Mouse (Mus musculus) embryonic facial prominence, embryonic 14.5 days (tissue): ENCODE data around the gene Srpk3. TPM values are rescaled to one million over a fixed set of nuclear protein-coding genes. Genes with fewer than 3 reads are reported as not detected.

Experiments
- ATAC-seq: fragments of 200-750 bp; cut with Nextera tagmentation; 2 replicates; pipeline ENCODE4 v1.8.0; 2017; ENCODE audit warnings: low read depth, moderate number of reproducible peaks, moderate TSS enrichment
- DNase-seq: peaks from one replicate; pipeline ENCODE4 v3.0.0-alpha.2; 2015; ENCODE audit warnings: low spot score
- H3K27ac ChIP-seq: fragments of 300-500 bp; sonication (generic); replicated peaks from 2 replicates; pipeline ENCODE4 v1.5.1; 2014; ENCODE audit warnings: low read depth, mild to moderate bottlenecking, low read length, moderate library complexity
- H3K27me3 ChIP-seq: fragments of 300-500 bp; sonication (generic); replicated peaks from 2 replicates; pipeline ENCODE4 v1.6.1; 2014; ENCODE audit warnings: low read length; ENCODE audit not compliant: control insufficient read depth, insufficient read depth
- H3K36me3 ChIP-seq: fragments of 300-500 bp; sonication (generic); 2 replicates; pipeline ENCODE4 v1.6.1; 2014; ENCODE audit warnings: low read length, mixed read lengths; ENCODE audit not compliant: control insufficient read depth, insufficient read depth
- H3K4me1 ChIP-seq: fragments of 300-500 bp; sonication (generic); 2 replicates; pipeline ENCODE4 v1.6.1; 2014; ENCODE audit warnings: antibody characterized with exemption, low read length; ENCODE audit not compliant: control insufficient read depth, insufficient read depth
- H3K4me2 ChIP-seq: fragments of 300-500 bp; sonication (generic); 2 replicates; pipeline ENCODE4 v1.6.1; 2014; ENCODE audit warnings: low read depth, mild to moderate bottlenecking, low read length, moderate library complexity, mixed read lengths
- H3K4me3 ChIP-seq: fragments of 300-500 bp; sonication (generic); 2 replicates; pipeline ENCODE4 v1.5.1; 2014; ENCODE audit warnings: low read depth, mild to moderate bottlenecking, low read length
- H3K9ac ChIP-seq: fragments of 300-500 bp; sonication (generic); 2 replicates; pipeline ENCODE4 v1.6.1; 2014; ENCODE audit warnings: low read depth, mild to moderate bottlenecking, low read length, moderate library complexity, mixed read lengths
- H3K9me3 ChIP-seq: fragments of 300-500 bp; sonication (generic); 2 replicates; pipeline ENCODE4 v1.6.1; 2016; ENCODE audit warnings: low read length; ENCODE audit not compliant: control insufficient read depth
- WGBS: fragments of 180-500 bp; shearing (Covaris S2); extraction: QIAGEN DNeasy Blood & Tissue Kit; methylation state at CpG from one replicate; pipeline ENCODE4 v1.1.7; 2014; 5-methylcytosine and 5-hydroxymethylcytosine counted together
- polyA plus RNA-seq: library from polyadenylated mRNA; unstranded; fragments of >200 nt; fragmentation: Nextera tagmentation; extraction: Ambion mirVana; gene quantifications from 2 replicates; pipeline ENCODE4 v1.2.1, GENCODE M21; 2014

The Srpk3 gene
- polyA plus RNA-seq, 1 experiment from 2014 or later = 63.2 TPM

GRCm38 (mm10) chrX:73788501-73788900, 14.3 kb downstream of the Srpk3 start:
- 0 out of 2 replicates have a peak, but pooled peaks cover 18% of the 10 kb centered on the region for H3K36me3 ChIP-seq
- WGBS = 100% methylated on average over 1 of the region's 1 CpGs
- no peak for ATAC-seq
- no peaks in the 10 kb centered on the region for H3K27me3 ChIP-seq
- 0 out of 2 replicates have a peak overlapping the region, but pooled peaks have one; percentile 60 for H3K4me3 ChIP-seq
- peak overlapping the region; percentile 59 for H3K4me2 ChIP-seq
- H3K9ac ChIP-seq = peak overlapping the region; percentile 74; the same call in 1 of the 2 replicates
- no peak overlapping the region for H3K27ac ChIP-seq
- H3K9me3 ChIP-seq = no peaks in the 10 kb centered on the region
- no peak for DNase-seq
- H3K4me1 ChIP-seq = no peaks in the 10 kb centered on the region

GRCm38 (mm10) chrX:73793039-73793438, 18.8 kb downstream of the Srpk3 start:
- Histone ChIP-seq H3K9ac (no peak overlapping the region), H3K9me3 (no peaks in the 10 kb centered on the region), H3K36me3 (0 out of 2 replicates have a peak, but pooled peaks cover 18% of the 10 kb centered on the region), H3K4me3 (no peak overlapping the region), H3K4me1 (no peaks in the 10 kb centered on the region), H3K27ac (no peak overlapping the region), H3K4me2 (no peak overlapping the region), H3K27me3 (no peaks in the 10 kb centered on the region; the same call in 1 of the 2 replicates)
- ATAC-seq (no peak), DNase-seq (no peak)

GRCm38 (mm10) chrX:73793505-73793904, 19.3 kb downstream of the Srpk3 start:
- no peak overlapping the region; the same call in 1 of the 2 replicates for H3K27ac ChIP-seq
- H3K27me3 ChIP-seq = no peaks in the 10 kb centered on the region; the same call in 1 of the 2 replicates
- H3K4me2 ChIP-seq = no peak overlapping the region
- ATAC-seq = no peak
- H3K4me1 ChIP-seq = no peaks in the 10 kb centered on the region
- no peak overlapping the region for H3K4me3 ChIP-seq
- WGBS = 55% methylated on average over 1 of the region's 1 CpGs
- H3K36me3 ChIP-seq = 0 out of 2 replicates have a peak, but pooled peaks cover 18% of the 10 kb centered on the region
- H3K9ac ChIP-seq = no peak overlapping the region
- no peaks in the 10 kb centered on the region for H3K9me3 ChIP-seq
- peak; percentile 10 for DNase-seq

GRCm38 (mm10) chrX:73797511-73797910, 23.3 kb downstream of the Srpk3 start:
- ATAC-seq (no peak), DNase-seq (no peak)
- no peaks in the 10 kb centered on the region; the same call in 1 of the 2 replicates for H3K27me3 ChIP-seq
- H3K4me1 ChIP-seq = no peaks in the 10 kb centered on the region
- 96% methylated on average over 2 of the region's 2 CpGs for WGBS
- H3K9ac ChIP-seq = no peak overlapping the region
- H3K4me2 ChIP-seq = no peak overlapping the region
- H3K9me3 ChIP-seq = no peaks in the 10 kb centered on the region
- no peak overlapping the region for H3K4me3 ChIP-seq
- no peak overlapping the region for H3K27ac ChIP-seq
- H3K36me3 ChIP-seq = no peaks in the 10 kb centered on the region

- H3K27ac ChIP-seq = no peak overlapping the region
- DNase-seq (peak; percentile 40), ATAC-seq (peak; percentile 88)
- 37% methylated on average over 8 of the region's 9 CpGs for WGBS
- H3K9ac ChIP-seq = no peak overlapping the region
- no peak overlapping the region for H3K4me2 ChIP-seq
- H3K36me3 ChIP-seq = no peaks in the 10 kb centered on the region
- H3K9me3 ChIP-seq = no peaks in the 10 kb centered on the region
- no peaks in the 10 kb centered on the region; the same call in 1 of the 2 replicates for H3K27me3 ChIP-seq
- H3K4me3 ChIP-seq = no peak overlapping the region
- no peaks in the 10 kb centered on the region for H3K4me1 ChIP-seq
These were observed 24.3 kb downstream of the Srpk3 start for GRCm38 (mm10) chrX:73798502-73798901.

- Histone ChIP-seq H3K36me3 (no peaks in the 10 kb centered on the region), H3K27ac (no peak overlapping the region), H3K9ac (no peak overlapping the region), H3K27me3 (no peaks in the 10 kb centered on the region), H3K9me3 (no peaks in the 10 kb centered on the region), H3K4me2 (no peak overlapping the region), H3K4me1 (no peaks in the 10 kb centered on the region), H3K4me3 (no peak overlapping the region)
- DNase-seq = no peak
- WGBS = 38% methylated on average over 1 of the region's 1 CpGs
- no peak for ATAC-seq
These were observed 31.6 kb downstream of the Srpk3 start for GRCm38 (mm10) chrX:73805814-73806213.

- no peaks in the 10 kb centered on the region for H3K36me3 ChIP-seq
- H3K4me1 ChIP-seq = no peaks in the 10 kb centered on the region
- DNase-seq (peak; percentile 52), ATAC-seq (peak; percentile 85)
- H3K27ac ChIP-seq = no peak overlapping the region
- H3K4me2 ChIP-seq = peak overlapping the region; percentile 48
- WGBS = 8% methylated on average over 12 of the region's 14 CpGs
- peak overlapping the region; percentile 34 for H3K4me3 ChIP-seq
- no peaks in the 10 kb centered on the region for H3K9me3 ChIP-seq
- H3K9ac ChIP-seq = peak overlapping the region; percentile 60
- H3K27me3 ChIP-seq = peaks cover 3% of the 10 kb centered on the region; the same call in 1 of the 2 replicates
These were observed 40.9 kb downstream of the Srpk3 start for GRCm38 (mm10) chrX:73815072-73815471.

- Histone ChIP-seq H3K9me3 (no peaks in the 10 kb centered on the region), H3K9ac (no peak overlapping the region), H3K4me3 (no peak overlapping the region), H3K36me3 (no peaks in the 10 kb centered on the region), H3K27ac (no peak overlapping the region), H3K4me1 (no peaks in the 10 kb centered on the region), H3K4me2 (no peak overlapping the region), H3K27me3 (peaks cover 3% of the 10 kb centered on the region; the same call in 1 of the 2 replicates)
- no peak for ATAC-seq
- no peak for DNase-seq
- 51% methylated on average over 3 of the region's 3 CpGs for WGBS
These were observed 42.5 kb downstream of the Srpk3 start for GRCm38 (mm10) chrX:73816596-73817314.

- DNase-seq (no peak), ATAC-seq (no peak)
- Histone ChIP-seq H3K9ac (peak overlapping the region; percentile 78), H3K4me3 (peak overlapping the region; percentile 64), H3K9me3 (no peaks in the 10 kb centered on the region), H3K4me2 (peak overlapping the region; percentile 65), H3K27me3 (no peaks in the 10 kb centered on the region), H3K27ac (no peak overlapping the region), H3K4me1 (no peaks in the 10 kb centered on the region), H3K36me3 (no peaks in the 10 kb centered on the region)
- 23% methylated on average over 13 of the region's 17 CpGs for WGBS
These were observed 49.5 kb downstream of the Srpk3 start for GRCm38 (mm10) chrX:73823747-73824146.
